Mouse (Mus musculus) megakaryocyte-erythroid progenitor cell, adult 5 weeks (primary cell): ENCODE data around the gene Olfr171. TPM values are rescaled to one million over a fixed set of nuclear protein-coding genes. Genes with fewer than 3 reads are reported as not detected.

ENCODE experiments used
- polyA plus RNA-seq: library from polyadenylated mRNA; stranded (reverse); fragments of >175 nt; gene quantifications from 2 replicates; pipeline ENCODE4 v1.2.3, GENCODE M21; 2012

The Olfr171 gene
- polyA plus RNA-seq = not detected in 2 replicates

GRCm38 (mm10) chr16:19629816-19630215, at the start of gene Olfr171:
Gene Olfr171, minus strand, starts transcription at chr16:19629916.

GRCm38 (mm10) chr16:19611782-19612181, 17.9 kb downstream of the Olfr171 start, which contains the start of gene Olfr170:
Gene Olfr170, minus strand, starts transcription at chr16:19611882.

Other genes starting within 250 kb of the Olfr171 start
- not detected in 2 replicates for gene Olfr165, start 206.8 kb downstream of the Olfr171 start, polyA plus RNA-seq
- gene Olfr166, start 146.2 kb downstream of the Olfr171 start, polyA plus RNA-seq = not detected in 2 replicates
- gene Olfr167, start 107.7 kb downstream of the Olfr171 start, polyA plus RNA-seq = not detected in 2 replicates
- not detected in 2 replicates for gene Olfr168, start 94.4 kb downstream of the Olfr171 start, polyA plus RNA-seq
- gene Olfr169, start 58.1 kb downstream of the Olfr171 start, polyA plus RNA-seq = not detected in 2 replicates
- not detected in 2 replicates for gene Olfr170, start 18.0 kb downstream of the Olfr171 start, polyA plus RNA-seq
- gene Lamp3, start 76.5 kb upstream of the Olfr171 start, polyA plus RNA-seq = not detected in 2 replicates
- gene B3gnt5, start 130.3 kb upstream of the Olfr171 start, polyA plus RNA-seq = 1.8 and 1.9 TPM in 2 replicates